Mouse (Mus musculus) CH12.LX (cell line): ENCODE measurements around the gene Ndufv1. TPM values are rescaled to one million over a fixed set of nuclear protein-coding genes. Genes with fewer than 3 reads are reported as not detected.

Experiments used
- DNase-seq: peaks from one replicate; pipeline ENCODE4 v3.0.0-alpha.2; 2013; ENCODE audit errors: extremely low read depth
- H3K27ac ChIP-seq: 2 replicates; pipeline ENCODE4 v1.5.1; 2012; ENCODE audit warnings: low read depth, mild to moderate bottlenecking, control low read depth, moderate library complexity; ENCODE audit not compliant: insufficient read depth
- H3K27me3 ChIP-seq: replicated peaks from 2 replicates; pipeline ENCODE3; 2012; ENCODE audit warnings: inconsistent platforms
- H3K36me3 ChIP-seq, 2 experiments: replicated peaks in 1 of 2; 2 replicates each; pipeline versions ENCODE3 to v1.6.1; 2012; ENCODE audit warnings: inconsistent platforms in 1 of 2, low read length in 1 of 2, mild to moderate bottlenecking in 1 of 2, mixed read lengths in 1 of 2, moderate library complexity in 1 of 2; ENCODE audit not compliant: control insufficient read depth in 1 of 2, insufficient read depth in 1 of 2
- H3K4me1 ChIP-seq, 2 experiments: 2 replicates each; pipeline ENCODE4 v1.6.1; 2012; ENCODE audit warnings: inconsistent platforms in 1 of 2, moderate library complexity in 1 of 2; ENCODE audit not compliant: insufficient read depth in 2 of 2, control insufficient read depth in 1 of 2
- H3K4me2 ChIP-seq: 2 replicates; pipeline ENCODE4 v1.6.1; 2012; ENCODE audit warnings: low read depth, mild to moderate bottlenecking, control low read depth; ENCODE audit not compliant: poor library complexity, insufficient read depth, severe bottlenecking
- H3K4me3 ChIP-seq, 3 experiments: fragments of 150-350 bp in 1 of 3; sonication (generic) in 1 of 3; replicated peaks in 1 of 3; 2 replicates each; pipeline versions ENCODE3 to v1.5.1; 2011 to 2012; ENCODE audit warnings: low read depth in 2 of 3, low read length in 2 of 3, mild to moderate bottlenecking in 2 of 3, moderate library complexity in 2 of 3, control low read depth in 1 of 3, improper control_type of control experiment in 1 of 3, inconsistent platforms in 1 of 3, mixed read lengths in 1 of 3; ENCODE audit not compliant: poor library complexity in 1 of 3
- H3K79me2 ChIP-seq: replicated peaks from 2 replicates; pipeline ENCODE4 v1.6.1; 2012; ENCODE audit warnings: mild to moderate bottlenecking, moderate library complexity; ENCODE audit not compliant: control insufficient read depth, poor library complexity, insufficient read depth, severe bottlenecking; ENCODE audit errors: extremely low read depth
- H3K9ac ChIP-seq: 2 replicates; pipeline ENCODE4 v1.6.1; 2012; ENCODE audit warnings: low read depth, mild to moderate bottlenecking, control low read depth, moderate library complexity; ENCODE audit not compliant: insufficient read depth
- H3K9me3 ChIP-seq: replicated peaks from 2 replicates; pipeline ENCODE3; 2012; ENCODE audit warnings: low read length, inconsistent platforms, mixed read lengths
- BHLHE40 ChIP-seq: IDR thresholded peaks from 2 replicates; pipeline ENCODE4 v1.6.1; 2011; ENCODE audit warnings: mild to moderate bottlenecking, low read depth, low read length, improper control_type of control experiment
- CHD1 ChIP-seq: IDR thresholded peaks from 2 replicates; pipeline ENCODE4 v1.6.1; 2012; ENCODE audit warnings: low read depth, low read length, improper control_type of control experiment, inconsistent platforms
- CHD2 ChIP-seq: IDR thresholded peaks from 2 replicates; pipeline ENCODE4 v1.6.1; 2011; ENCODE audit warnings: low read length, improper control_type of control experiment
- CTCF ChIP-seq, 2 experiments: IDR thresholded peaks in 1 of 2; conservative IDR thresholded peaks in 1 of 2; 2 replicates each; pipeline ENCODE4 v1.5.1; 2011 to 2012; ENCODE audit warnings: low read depth in 2 of 2, low read length in 2 of 2, improper control_type of control experiment in 1 of 2, inconsistent platforms in 1 of 2, mild to moderate bottlenecking in 1 of 2, moderate library complexity in 1 of 2
- E2F4 ChIP-seq: IDR thresholded peaks from 2 replicates; pipeline ENCODE4 v1.6.1; 2011; ENCODE audit warnings: low read depth, low read length, improper control_type of control experiment; ENCODE audit not compliant: insufficient replicate concordance
- ELF1 ChIP-seq: IDR thresholded peaks from 2 replicates; pipeline ENCODE4 v1.6.1; 2014; ENCODE audit warnings: low read depth, mild to moderate bottlenecking, inconsistent platforms, low read length, improper control_type of control experiment
- EP300 ChIP-seq: IDR thresholded peaks from 2 replicates; pipeline ENCODE4 v1.6.1; 2011; ENCODE audit warnings: low read length, improper control_type of control experiment
- ETS1 ChIP-seq: conservative IDR thresholded peaks from 2 replicates; pipeline ENCODE4 v1.6.1; 2012; ENCODE audit warnings: low read depth, mild to moderate bottlenecking, inconsistent platforms, low read length, improper control_type of control experiment, moderate library complexity
- GABPA ChIP-seq: IDR thresholded peaks from 2 replicates; pipeline ENCODE4 v1.6.1; 2012; ENCODE audit warnings: low read depth, low read length, improper control_type of control experiment, inconsistent platforms; ENCODE audit not compliant: insufficient replicate concordance
- HCFC1 ChIP-seq: IDR thresholded peaks from 2 replicates; pipeline ENCODE4 v1.6.1; 2012; ENCODE audit warnings: low read depth, mild to moderate bottlenecking, inconsistent platforms, low read length, improper control_type of control experiment
- IRF4 ChIP-seq: IDR thresholded peaks from 2 replicates; pipeline ENCODE4 v1.6.1; 2014; ENCODE audit warnings: low read depth, mild to moderate bottlenecking, inconsistent platforms, low read length, improper control_type of control experiment
- JUN ChIP-seq: IDR thresholded peaks from 2 replicates; pipeline ENCODE4 v1.6.1; 2011; ENCODE audit warnings: low read depth, mild to moderate bottlenecking, low read length, improper control_type of control experiment, moderate library complexity; ENCODE audit not compliant: insufficient read depth
- JUND ChIP-seq: conservative IDR thresholded peaks from 2 replicates; pipeline ENCODE4 v1.6.1; 2011; ENCODE audit warnings: low read depth, low read length, improper control_type of control experiment
- KAT2A ChIP-seq: IDR thresholded peaks from 2 replicates; pipeline ENCODE4 v1.6.1; 2012; ENCODE audit warnings: low read length, improper control_type of control experiment, inconsistent platforms; ENCODE audit not compliant: insufficient replicate concordance
- MAFK ChIP-seq: IDR thresholded peaks from 2 replicates; pipeline ENCODE4 v1.6.1; 2011; ENCODE audit warnings: low read length, improper control_type of control experiment; ENCODE audit not compliant: insufficient replicate concordance
- MAX ChIP-seq: IDR thresholded peaks from 2 replicates; pipeline ENCODE4 v1.6.1; 2011; ENCODE audit warnings: low read length, improper control_type of control experiment
- MAZ ChIP-seq: IDR thresholded peaks from 2 replicates; pipeline ENCODE4 v1.6.1; 2012; ENCODE audit warnings: low read depth, mild to moderate bottlenecking, inconsistent platforms, low read length, improper control_type of control experiment, moderate library complexity
- MEF2A ChIP-seq: IDR thresholded peaks from 2 replicates; pipeline ENCODE4 v1.6.1; 2014; ENCODE audit warnings: low read depth, mild to moderate bottlenecking, inconsistent platforms, low read length, improper control_type of control experiment, borderline replicate concordance
- MXI1 ChIP-seq: IDR thresholded peaks from 2 replicates; pipeline ENCODE4 v1.6.1; 2011; ENCODE audit warnings: mild to moderate bottlenecking, low read depth, low read length, improper control_type of control experiment
- MYC ChIP-seq: IDR thresholded peaks from 2 replicates; pipeline ENCODE4 v1.6.1; 2011; ENCODE audit warnings: low read depth, mild to moderate bottlenecking, improper control_type of control experiment, low read length
- NELFE ChIP-seq: IDR thresholded peaks from 2 replicates; pipeline ENCODE4 v1.6.1; 2011; ENCODE audit warnings: low read depth, low read length, improper control_type of control experiment
- NRF1 ChIP-seq: IDR thresholded peaks from 2 replicates; pipeline ENCODE4 v1.6.1; 2014; ENCODE audit warnings: low read depth, mild to moderate bottlenecking, inconsistent platforms, low read length, improper control_type of control experiment, moderate library complexity
- PAX5 ChIP-seq: IDR thresholded peaks from 2 replicates; pipeline ENCODE4 v1.6.1; 2012; ENCODE audit warnings: low read length, inconsistent platforms, mixed read lengths
- POLR2A ChIP-seq: IDR thresholded peaks from 2 replicates; pipeline ENCODE4 v1.6.1; 2011; ENCODE audit warnings: low read depth, mild to moderate bottlenecking, improper control_type of control experiment, low read length
- POLR2AphosphoS2 ChIP-seq: IDR thresholded peaks from 2 replicates; pipeline ENCODE4 v1.6.1; 2011; ENCODE audit warnings: low read depth, low read length, improper control_type of control experiment
- RAD21 ChIP-seq: IDR thresholded peaks from 2 replicates; pipeline ENCODE4 v1.6.1; 2011; ENCODE audit warnings: low read depth, mild to moderate bottlenecking, low read length, improper control_type of control experiment, moderate library complexity
- RCOR1 ChIP-seq: conservative IDR thresholded peaks from 2 replicates; pipeline ENCODE4 v1.6.1; 2012; ENCODE audit warnings: low read depth, mild to moderate bottlenecking, inconsistent platforms, low read length, improper control_type of control experiment
- SIN3A ChIP-seq: IDR thresholded peaks from 2 replicates; pipeline ENCODE4 v1.6.1; 2012; ENCODE audit warnings: low read length, improper control_type of control experiment, inconsistent platforms
- SMC3 ChIP-seq: IDR thresholded peaks from 2 replicates; pipeline ENCODE4 v1.6.1; 2011; ENCODE audit warnings: low read depth, low read length, improper control_type of control experiment
- TBP ChIP-seq: conservative IDR thresholded peaks from 2 replicates; pipeline ENCODE4 v1.6.1; 2011; ENCODE audit warnings: low read depth, low read length, improper control_type of control experiment
- TCF12 ChIP-seq: IDR thresholded peaks from 2 replicates; pipeline ENCODE4 v1.6.1; 2014; ENCODE audit warnings: low read depth, mild to moderate bottlenecking, inconsistent platforms, low read length, improper control_type of control experiment
- UBTF ChIP-seq: IDR thresholded peaks from 2 replicates; pipeline ENCODE4 v1.6.1; 2012; ENCODE audit warnings: low read depth, mild to moderate bottlenecking, inconsistent platforms, low read length, improper control_type of control experiment, moderate library complexity
- USF1 ChIP-seq: IDR thresholded peaks from 2 replicates; pipeline ENCODE4 v1.6.1; 2014; ENCODE audit warnings: low read depth, mild to moderate bottlenecking, inconsistent platforms, low read length, improper control_type of control experiment
- USF2 ChIP-seq: conservative IDR thresholded peaks from 2 replicates; pipeline ENCODE4 v1.6.1; 2011; ENCODE audit warnings: low read depth, low read length, improper control_type of control experiment
- ZC3H11A ChIP-seq: IDR thresholded peaks from 2 replicates; pipeline ENCODE4 v1.6.1; 2012; ENCODE audit warnings: low read depth, mild to moderate bottlenecking, inconsistent platforms, low read length, improper control_type of control experiment
- ZKSCAN1 ChIP-seq: IDR thresholded peaks from 2 replicates; pipeline ENCODE4 v1.6.1; 2012; ENCODE audit warnings: low read depth, inconsistent platforms, low read length, improper control_type of control experiment, borderline replicate concordance
- ZMIZ1 ChIP-seq: IDR thresholded peaks from 2 replicates; pipeline ENCODE4 v1.6.1; 2012; ENCODE audit warnings: low read depth, mild to moderate bottlenecking, inconsistent platforms, low read length, improper control_type of control experiment
- ZNF384 ChIP-seq: IDR thresholded peaks from 2 replicates; pipeline ENCODE4 v1.6.1; 2012; ENCODE audit warnings: low read depth, low read length, improper control_type of control experiment, inconsistent platforms
- dilution Hi-C: fragments of 300-500 bp; cut with MboI; formaldehyde crosslinking; loops from 2 replicates; pipeline ENCODE4 v1.14.3; 2020; ENCODE audit warnings: low sequenced_read_pairs; ENCODE audit not compliant: extremely low pct_unique_long_range_greater_than_20kb, extremely low pct_ligation_motif_present
- in situ Hi-C: fragments of 300-500 bp; cut with MboI; formaldehyde crosslinking; loops from 3 replicates; pipeline ENCODE4 v1.14.3; 2019; ENCODE audit warnings: low sequenced_read_pairs, low pct_ligation_motif_present, low pct_unique_long_range_greater_than_20kb, mixed read lengths
- polyA plus RNA-seq: library from polyadenylated mRNA; unstranded; fragments of >175 nt; gene quantifications from 2 replicates; pipeline ENCODE4 v1.2.1, GENCODE M21; 2012; ENCODE audit warnings: low read depth; ENCODE audit not compliant: insufficient read length
- total RNA-seq, 2 experiments: library from RNA; depleted of rRNA; stranded (reverse); fragments of 300-350 nt in 1 of 2; fragments of >200 nt in 1 of 2; gene quantifications; 2 replicates each; pipeline ENCODE4 v1.2.3; 2012 to 2014

The Ndufv1 gene
- total RNA-seq (2012; rRNA removed), result 183 TPM in 2 replicates
- 119 TPM in 2 replicates for total RNA-seq (2014; rRNA removed)
- 133 and 136 TPM in 2 replicates for polyA plus RNA-seq

GRCm38 (mm10) chr19:4012432-4013022, at the start of gene Ndufv1:
Gene Ndufv1 (minus strand): TSS chr19:4012806.
- Histone ChIP-seq H3K27ac (peak within 1 kb of the TSS; percentile 7; the same call in 1 of the 2 replicates), H3K36me3 (peaks cover 30 to 38% of the 10 kb centered on the region in 2 experiments), H3K4me1 (peaks cover 4 to 18% of the 10 kb centered on the region in 2 experiments), H3K9me3 (no peaks in the 10 kb centered on the region), H3K9ac (peak within 1 kb of the TSS; percentile 71), H3K4me2 (peak within 1 kb of the TSS; percentile 85), H3K27me3 (peaks cover 2% of the 10 kb centered on the region), H3K4me3 (peak within 1 kb of the TSS; percentile 85 to 98 (median 86)), H3K79me2 (peaks cover 8% of the 10 kb centered on the region; the same call in 1 of the 2 replicates)
- dilution Hi-C loops (no loop called here), in situ Hi-C loops (no loop called here)
- DNase-seq, result peak; percentile 99
- peak; percentile 91 for TF ChIP-seq CHD2
- peak; percentile 86 for TF ChIP-seq TCF12
- TF ChIP-seq MAX, result peak; percentile 94
- no peak for TF ChIP-seq EP300
- TF ChIP-seq HCFC1, result peak; percentile 100
- peak; percentile 83 for TF ChIP-seq MEF2A
- peak; percentile 62; the same call in 1 of the 2 replicates for TF ChIP-seq MAZ
- peak; percentile 68 for TF ChIP-seq RAD21
- TF ChIP-seq JUN, result no peak
- peak; percentile 97 for TF ChIP-seq MXI1
- TF ChIP-seq ZNF384, result no peak
- no peak for TF ChIP-seq CHD1
- TF ChIP-seq NRF1, result peak; percentile 87
- TF ChIP-seq POLR2A, result peak; percentile 87
- no peak for TF ChIP-seq ZC3H11A
- TF ChIP-seq CTCF (conservative IDR thresholded peaks at IDR 0.05 in 1 of 2, IDR thresholded peaks at IDR 0.05 in 1 of 2; ENCODE audit: low read depth in 2 of 2, low read length in 2 of 2), result peak; percentile 40 to 92
- peak; percentile 87; the same call in 1 of the 2 replicates for TF ChIP-seq GABPA
- peak; percentile 36; the same call in 1 of the 2 replicates for TF ChIP-seq MAFK
- no peak for TF ChIP-seq UBTF
- 0 out of 2 replicates have a peak, but pooled peaks have one; percentile 6 for TF ChIP-seq USF1
- peak; percentile 82 for TF ChIP-seq SMC3
- TF ChIP-seq POLR2AphosphoS2, result peak; percentile 59; the same call in 1 of the 2 replicates
- TF ChIP-seq IRF4, result peak; percentile 68
- peak; percentile 65; the same call in 1 of the 2 replicates for TF ChIP-seq TBP
- peak; percentile 79 for TF ChIP-seq BHLHE40
- no peak; the same call in 1 of the 2 replicates for TF ChIP-seq ETS1
- no peak; the same call in 1 of the 2 replicates for TF ChIP-seq ZMIZ1
- 0 out of 2 replicates have a peak, but pooled peaks have one; percentile 60 for TF ChIP-seq JUND
- TF ChIP-seq USF2, result no peak
- peak; percentile 89 for TF ChIP-seq MYC
- peak; percentile 95 for TF ChIP-seq E2F4
- TF ChIP-seq ELF1, result peak; percentile 97
- no peak for TF ChIP-seq PAX5
- TF ChIP-seq RCOR1, result peak; percentile 47; the same call in 1 of the 2 replicates
- TF ChIP-seq KAT2A, result peak; percentile 96
- no peak for TF ChIP-seq ZKSCAN1
- TF ChIP-seq NELFE, result peak; percentile 91
- peak; percentile 99 for TF ChIP-seq SIN3A
